Mouse (Mus musculus): ENCODE data around the gene Arl14.

Arl14 gene

DNA sequence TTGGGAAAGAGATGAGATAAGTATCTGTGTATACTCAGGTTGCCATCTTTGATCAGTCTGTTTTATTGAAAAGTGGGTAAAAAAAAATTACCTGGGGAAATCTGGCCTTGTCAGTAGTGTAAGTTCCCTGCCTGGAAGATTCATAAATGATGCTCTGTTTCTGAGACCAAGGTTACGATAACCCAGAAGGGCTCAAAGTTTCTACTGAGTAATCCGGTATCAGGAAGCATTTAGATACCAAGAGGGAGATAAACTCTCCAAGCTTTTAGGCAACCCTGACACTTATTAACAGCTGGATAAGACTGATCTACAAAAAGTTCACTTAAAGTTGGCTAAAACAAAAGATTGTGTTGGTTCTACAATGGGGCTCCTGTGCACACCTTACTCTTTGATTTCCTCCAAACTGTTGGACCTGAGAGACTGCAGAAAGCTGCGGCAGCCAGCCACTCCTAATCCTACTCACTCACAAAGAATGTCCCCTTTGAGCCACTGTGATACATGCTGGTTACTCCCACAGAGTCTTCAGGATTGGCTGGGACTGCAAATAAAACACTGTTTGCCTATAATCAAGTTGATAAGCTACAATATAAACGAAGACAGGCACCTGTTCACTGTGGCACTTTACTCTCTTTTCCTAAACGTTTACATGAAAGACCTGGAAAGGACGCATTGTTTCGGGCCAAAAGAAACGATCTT lies at the start of gene Arl14:
TSS of gene Arl14 (plus strand) at position 614 of the 696 bp plus-strand sequence.
- DNase-seq (ENCODE audit: low read depth, low spot score) = no peak

DNA sequence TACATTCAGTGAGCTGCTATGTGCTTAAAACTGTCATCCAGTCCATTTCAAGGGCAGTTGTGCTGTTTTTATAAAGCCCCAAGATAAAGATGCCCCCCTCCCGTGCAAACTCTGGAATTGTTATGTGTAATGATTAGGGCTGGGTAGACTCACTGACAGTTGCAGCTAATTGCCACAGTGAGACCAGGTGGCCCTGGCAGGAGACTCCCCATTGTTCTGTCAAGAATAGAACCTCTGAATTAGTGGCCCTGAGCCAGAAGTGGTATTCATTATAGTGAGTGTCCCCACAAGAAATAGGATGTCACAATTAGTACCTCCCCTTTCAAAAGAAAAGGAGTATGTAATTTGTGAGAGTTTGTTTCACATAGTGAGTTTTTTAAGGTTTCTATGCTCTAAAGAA lies 47.0 kb upstream of the Arl14 start:
- no peak for DNase-seq (ENCODE audit: low read depth, low spot score)

DNA sequence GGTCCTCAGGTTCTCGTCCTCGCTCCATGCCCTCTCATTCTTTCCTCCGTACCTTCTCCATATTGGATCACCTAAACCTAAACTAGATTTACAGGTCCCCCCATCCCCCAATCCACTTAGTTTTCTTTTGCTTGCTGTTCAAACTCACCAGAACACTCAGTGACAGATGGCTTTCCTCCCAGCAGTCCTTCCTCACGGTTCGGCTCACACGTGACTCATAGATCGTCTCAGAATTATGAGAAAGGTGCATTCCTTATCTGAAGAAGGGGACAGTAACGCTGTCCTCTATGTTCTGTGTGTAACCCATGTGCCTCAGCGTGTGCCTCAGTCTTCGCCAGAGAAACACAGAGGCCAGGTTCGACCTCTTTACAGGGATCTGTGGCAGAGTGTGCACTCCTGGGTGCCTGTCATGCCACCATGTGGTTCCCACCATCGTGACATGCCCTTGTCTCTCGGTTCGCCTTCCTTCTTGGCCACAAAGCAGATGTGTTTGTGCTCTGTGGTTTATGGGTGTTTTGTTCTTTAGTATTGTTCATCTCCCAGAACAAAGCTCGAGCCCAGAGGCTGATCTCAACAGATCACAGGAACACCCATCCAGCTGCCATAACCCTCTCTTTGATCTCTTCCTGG lies 44.9 kb upstream of the Arl14 start:
- peak; percentile 32 for DNase-seq (ENCODE audit: low read depth, low spot score)

DNA sequence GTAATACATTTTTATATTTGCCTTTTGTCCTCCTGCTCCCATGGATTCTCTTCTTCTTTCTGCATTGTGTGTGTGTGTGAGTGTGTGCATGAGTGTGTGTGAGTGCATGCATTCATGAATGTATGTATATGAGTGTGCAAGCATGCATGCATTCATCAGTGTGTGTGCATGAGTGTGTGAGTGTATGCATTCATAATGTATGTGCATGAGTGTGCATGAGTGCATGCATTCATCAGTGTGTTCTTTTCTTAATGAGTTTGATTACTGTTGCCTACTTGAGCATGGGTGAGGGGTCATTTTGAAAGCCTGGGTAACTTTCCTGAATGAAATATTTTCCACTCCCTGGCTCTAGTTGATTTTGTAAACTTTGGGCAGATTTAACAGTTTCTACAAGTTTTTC lies 44.3 kb upstream of the Arl14 start:
- no peak for DNase-seq (ENCODE audit: low read depth, low spot score)

DNA sequence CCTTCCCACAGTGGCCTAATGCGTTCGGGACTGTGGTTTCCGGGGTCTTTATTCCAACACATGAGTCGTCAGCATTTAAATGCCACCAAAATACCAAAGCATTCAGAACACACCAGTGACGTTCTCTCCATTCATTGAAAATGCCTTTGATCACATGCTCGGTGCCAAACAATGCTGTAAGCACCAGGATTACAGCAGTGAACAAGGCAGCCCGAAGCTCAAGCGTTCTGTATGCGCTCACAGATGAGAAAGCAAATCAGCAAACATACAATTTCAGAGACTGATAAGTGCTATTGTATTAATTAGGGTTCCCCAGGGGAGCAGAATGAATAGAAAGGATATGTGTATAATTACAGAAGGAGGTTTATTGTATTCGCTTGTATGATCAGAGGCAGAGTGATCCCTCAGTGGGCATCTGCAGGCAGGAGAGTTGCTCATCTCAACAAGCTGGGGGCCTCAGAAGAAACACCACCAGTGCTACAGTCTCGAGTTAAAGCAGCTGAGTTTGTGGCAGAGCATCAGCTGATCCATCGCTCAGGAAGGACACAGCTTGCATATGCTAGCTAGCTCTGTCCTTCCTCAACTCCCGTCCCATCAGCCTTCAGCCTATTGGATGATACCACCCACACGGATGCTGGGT lies 43.7 kb upstream of the Arl14 start:
- DNase-seq (ENCODE audit: low read depth, low spot score) = no peak

DNA sequence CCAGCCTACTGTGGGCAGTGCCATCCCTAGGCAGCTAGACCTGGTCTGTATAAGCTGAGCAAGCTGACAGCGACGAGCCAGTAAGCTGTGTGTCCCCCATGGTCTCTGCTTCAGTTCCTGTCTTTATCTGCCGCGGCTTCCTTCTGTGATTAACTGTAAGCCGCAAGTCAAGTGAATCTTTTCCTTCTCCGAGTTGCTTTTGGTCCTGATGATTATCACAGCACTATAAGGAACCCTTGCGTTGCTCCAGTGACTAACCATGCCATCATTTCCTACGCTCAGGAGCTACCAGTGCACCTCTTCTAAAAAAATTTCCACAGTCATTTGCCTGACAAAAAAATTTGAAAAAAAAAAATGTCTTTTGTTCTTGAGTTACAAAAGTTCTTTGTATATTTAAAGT lies 40.7 kb upstream of the Arl14 start:
- DNase-seq (ENCODE audit: low read depth, low spot score) = no peak

DNA sequence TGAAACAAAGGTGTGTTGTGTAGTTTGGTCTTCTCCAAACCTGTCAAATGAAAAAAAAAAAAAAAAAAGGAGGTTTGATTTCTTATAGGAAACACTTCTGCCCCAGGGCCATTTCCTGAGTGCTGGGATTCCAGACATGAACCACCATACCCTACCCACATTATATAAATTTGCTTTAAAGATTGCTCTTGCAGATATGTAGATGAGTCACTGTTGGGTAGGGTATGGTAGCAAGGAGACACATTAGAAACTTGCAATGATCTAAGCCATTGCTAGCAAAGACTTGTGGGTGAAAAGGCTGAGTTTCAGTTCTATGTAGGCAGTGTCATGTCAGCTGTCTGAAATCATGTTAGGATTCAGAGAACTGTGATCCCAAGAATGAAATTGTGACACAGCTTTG lies 40.0 kb upstream of the Arl14 start:
- no peak for DNase-seq (ENCODE audit: low read depth, low spot score)

DNA sequence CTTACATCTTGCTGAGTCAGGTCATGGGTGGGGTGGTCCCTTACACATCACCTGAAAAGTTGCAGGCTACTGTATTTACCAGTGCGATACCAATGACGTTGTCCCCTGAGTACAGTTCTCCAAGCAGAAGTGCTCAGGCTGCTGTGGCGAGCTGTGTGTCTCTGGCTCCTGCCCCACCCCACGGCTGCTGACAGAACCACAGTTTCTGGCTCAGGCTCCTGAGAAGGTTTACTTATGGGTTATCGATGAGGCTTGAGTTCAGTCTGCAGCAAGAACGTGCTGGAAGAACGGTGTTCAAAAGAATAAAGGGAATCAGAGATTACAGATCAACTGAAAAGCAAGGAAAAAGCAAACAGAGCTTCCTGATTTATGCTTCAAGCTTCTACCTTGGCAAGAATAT lies 37.0 kb upstream of the Arl14 start:
- DNase-seq (ENCODE audit: low read depth, low spot score) = no peak

DNA sequence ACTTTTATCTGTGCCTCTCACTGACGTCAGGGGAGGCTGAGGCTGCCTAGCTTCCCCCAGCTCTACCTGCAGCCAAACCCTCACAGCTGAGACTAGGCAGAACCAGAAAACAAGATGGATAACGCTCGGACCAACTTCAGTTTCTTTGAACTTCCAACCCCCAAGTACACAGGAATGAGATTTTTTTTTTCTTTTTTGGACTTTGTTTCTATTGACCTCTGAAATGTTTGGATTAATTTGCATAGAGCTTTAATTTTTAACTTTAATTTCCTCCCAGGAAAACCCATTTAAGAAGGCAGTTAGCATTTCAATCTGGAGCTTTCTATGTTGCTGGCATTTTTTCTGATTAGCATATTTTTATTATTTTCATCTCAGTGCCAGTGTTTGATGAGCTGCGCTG lies 36.2 kb upstream of the Arl14 start:
- DNase-seq (ENCODE audit: low read depth, low spot score) = no peak

DNA sequence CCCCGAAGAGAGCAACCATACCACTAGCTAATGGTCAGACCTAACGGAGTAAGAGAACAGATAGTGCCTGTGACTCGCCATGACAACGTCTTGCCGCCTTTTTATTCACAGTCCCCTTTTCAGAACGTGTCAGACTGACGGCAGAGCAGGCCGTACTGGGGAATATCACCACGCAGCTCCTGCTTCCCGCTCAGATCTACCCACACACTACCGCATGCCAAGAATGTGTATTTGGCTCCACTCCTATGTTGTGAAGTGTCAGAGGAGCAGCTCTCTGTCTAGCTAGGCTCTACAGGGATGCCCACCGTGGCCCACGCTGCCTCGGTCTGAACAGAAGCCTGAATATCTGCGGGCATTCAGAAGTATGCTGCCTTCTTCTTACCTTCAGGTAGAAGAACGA lies 35.6 kb upstream of the Arl14 start:
- DNase-seq (ENCODE audit: low read depth, low spot score) = no peak

DNA sequence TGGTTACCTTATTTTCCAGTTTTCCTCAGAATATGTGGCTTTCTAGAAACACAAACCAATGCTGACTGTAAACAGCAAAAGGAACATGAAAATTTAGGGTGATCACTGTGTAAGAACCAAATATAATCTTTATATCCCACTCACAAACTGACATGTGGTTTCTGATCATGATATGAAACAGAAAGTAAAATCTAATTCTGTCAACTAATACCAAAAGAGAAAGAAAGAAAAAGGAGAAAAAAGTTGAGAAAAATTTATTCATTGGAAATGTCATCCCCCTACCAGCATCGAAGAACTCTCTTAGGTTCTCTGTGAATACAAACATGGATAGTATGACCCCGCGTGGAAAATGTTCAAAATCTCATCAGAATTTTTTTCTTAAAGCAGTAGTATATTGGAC lies 29.2 kb upstream of the Arl14 start:
- no peak for DNase-seq (ENCODE audit: low read depth, low spot score)

DNA sequence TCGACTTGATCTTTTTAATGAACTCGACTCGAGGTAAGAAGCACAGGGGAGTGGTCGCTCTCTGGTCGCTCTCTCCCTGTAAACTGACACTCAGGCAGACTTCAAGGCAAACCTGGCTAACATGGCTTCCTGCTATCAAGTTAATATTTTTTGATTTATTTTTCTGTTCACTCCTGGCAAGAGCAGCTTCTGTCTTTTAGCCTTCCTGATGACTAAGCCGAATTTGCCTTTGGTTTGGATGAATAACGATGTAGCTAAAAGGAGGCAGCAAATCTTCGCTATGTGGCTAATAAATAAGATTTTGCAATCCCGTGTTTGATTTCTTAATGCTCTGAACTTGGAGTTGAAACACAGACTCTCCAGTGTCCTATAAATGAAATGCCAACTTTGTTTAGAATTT lies 27.7 kb upstream of the Arl14 start:
- no peak for DNase-seq (ENCODE audit: low read depth, low spot score)

DNA sequence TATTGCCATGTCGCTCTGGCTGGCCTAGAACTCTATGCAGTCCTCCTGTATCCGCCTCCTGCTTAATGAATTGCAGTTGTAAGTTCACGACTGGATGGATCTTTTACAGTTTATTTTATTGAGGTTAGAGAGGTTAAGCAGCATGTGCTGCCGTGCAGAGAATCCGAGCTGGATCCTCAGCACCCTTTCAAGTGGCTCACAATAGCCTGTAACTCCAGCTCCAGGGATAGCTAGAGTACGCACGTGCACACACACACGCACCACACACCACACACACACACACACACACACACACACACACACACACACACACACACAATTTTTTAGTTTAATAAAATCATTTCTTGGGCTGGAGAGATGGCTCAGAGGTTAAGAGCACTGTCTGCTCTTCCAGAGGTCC lies 27.0 kb upstream of the Arl14 start:
- DNase-seq (ENCODE audit: low read depth, low spot score) = no peak

DNA sequence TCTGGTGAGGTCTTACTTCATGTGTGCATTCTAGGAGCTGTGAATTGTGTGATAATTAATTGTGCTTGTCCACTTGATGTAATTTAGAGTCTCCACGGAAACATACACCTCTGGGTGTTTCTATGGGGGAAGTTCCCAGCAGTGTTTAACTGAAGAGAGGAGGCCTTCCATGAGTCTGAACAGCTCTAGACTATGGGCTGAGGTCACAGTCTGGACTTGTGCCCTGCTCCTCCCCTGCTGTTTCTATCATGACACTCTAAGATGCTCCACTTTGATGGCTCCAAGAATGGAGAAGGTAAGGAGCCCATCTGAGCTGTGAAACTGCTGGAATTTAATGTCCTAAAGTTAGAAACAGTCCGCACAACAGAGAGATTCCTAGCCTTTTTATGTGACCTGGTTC lies 24.1 kb upstream of the Arl14 start:
- DNase-seq (ENCODE audit: low read depth, low spot score) = no peak

DNA sequence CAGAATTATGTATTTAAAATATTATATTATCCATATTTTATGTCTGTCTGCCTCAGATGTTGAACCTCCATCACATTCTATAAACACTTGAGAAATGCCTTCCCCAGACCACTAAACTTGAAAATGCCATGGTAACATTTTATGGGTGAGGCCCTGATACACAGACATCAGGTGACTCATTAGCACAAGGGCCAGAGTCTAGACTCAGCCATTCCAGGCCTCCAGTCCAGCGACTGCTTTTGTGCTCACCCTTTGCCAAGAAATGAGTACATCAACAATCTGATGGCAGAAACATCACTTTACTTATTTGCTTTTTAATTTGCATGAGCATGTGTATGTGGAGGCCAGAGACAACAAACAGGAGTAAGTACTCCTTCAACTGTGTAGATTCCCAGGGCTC lies 22.0 kb upstream of the Arl14 start:
- no peak for DNase-seq (ENCODE audit: low read depth, low spot score)

DNA sequence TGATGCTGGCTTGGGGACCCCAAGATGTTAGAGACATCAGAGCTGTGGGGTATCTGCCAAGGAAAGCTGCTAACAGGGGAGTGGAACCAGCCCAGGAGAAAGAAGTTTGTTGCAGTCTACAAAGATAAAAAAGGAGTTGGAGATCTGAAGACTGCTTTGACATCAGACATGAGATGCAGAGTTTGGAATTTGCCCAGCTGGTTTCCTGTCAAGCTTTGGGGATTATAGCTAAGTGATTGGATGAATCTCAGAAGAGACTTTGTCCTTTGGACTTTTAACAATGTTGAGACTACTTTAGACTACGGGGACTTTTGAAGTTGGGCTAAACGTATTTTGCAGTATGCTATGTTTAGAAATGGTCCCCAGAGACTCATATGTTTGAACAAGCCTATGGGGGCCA lies 21.0 kb upstream of the Arl14 start:
- DNase-seq (ENCODE audit: low read depth, low spot score) = no peak

DNA sequence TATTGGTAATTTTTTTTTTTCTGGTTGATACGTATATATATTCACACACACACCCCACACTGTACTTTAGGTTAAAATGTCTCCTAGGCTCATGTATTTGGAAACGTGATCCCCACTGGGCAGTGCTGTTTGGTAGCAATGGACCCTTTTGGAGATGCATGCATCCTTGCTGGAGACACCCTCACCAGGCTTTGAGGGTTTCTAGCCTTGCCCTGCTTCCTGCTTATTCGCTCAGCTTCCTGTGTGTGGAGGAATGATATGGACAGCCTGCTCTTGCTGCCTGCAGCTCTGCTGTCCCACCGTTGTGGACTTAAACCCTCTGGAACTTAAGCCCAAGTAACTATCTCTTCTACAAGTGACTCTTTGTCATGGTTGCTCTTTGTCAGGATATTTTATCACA lies 19.3 kb upstream of the Arl14 start:
- no peak for DNase-seq (ENCODE audit: low read depth, low spot score)

DNA sequence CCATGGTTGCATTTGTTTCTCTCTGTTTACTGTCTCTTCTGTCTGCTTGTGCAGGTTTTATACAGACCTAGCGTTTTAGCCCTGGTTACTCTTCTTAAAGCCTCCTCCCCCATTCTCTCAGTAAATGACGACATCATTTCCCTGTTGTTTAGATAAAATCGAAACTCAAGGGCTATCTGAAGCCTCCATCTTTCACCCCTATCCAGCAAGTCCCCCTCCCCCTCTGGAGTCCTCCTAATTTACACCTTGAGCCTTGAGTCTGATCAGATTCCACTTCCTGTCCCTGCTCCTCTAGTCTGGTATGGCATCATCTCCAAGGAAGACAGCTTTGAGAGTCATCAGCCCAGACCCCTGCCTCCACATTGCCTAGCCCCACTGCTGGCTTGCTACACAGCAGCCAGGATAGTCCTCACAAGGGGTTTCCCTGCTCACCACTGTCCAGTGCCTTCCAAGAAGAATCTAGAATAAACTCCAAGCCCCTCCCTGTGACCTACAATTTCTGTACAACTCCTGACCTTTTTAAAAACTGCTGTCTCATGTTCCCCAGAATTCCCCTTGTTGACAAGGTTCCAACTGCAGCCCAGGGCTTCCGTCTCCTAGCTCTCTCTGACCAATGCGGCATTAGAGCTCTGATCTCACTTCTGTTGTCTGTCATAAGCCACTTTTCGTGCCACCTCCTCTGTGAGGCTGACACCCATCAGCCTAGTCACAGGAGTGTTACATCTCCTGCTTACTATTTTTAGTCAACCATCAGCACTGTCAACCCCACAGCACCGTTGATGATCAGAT lies 16.8 kb upstream of the Arl14 start:
- DNase-seq (ENCODE audit: low read depth, low spot score) = peak; percentile 9

DNA sequence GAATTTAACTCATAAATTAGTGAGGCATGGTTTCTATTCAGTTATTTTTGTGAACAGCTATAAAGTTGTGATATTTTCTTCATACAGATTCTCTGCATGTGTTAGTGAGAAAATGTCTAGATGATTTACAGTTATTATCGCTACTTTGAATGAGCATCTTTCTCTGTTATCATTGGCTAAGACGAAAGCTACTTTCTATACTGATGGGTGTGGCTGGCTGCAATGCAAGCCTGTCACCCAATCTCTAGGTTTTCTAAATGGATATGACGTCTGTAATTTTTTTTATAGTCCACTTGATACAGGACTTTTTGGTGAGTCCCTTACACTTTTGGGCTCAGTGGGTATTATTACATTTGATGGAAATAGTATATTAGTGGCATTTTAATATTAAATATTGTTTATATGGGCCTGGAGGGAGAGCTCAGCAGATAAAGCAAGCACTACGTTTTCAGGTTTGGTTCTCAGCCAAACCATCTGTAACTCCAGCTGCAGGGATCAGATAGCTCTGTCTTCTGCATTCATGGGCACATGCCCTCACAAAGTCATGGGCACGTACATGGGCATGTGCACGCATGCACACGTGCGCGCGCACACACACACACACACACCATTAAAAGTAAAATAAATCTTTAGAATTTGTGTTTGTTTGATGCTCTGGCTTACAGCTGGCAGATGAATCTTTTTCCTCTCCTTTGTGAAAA lies 15.9 kb upstream of the Arl14 start:
- DNase-seq (ENCODE audit: low read depth, low spot score) = no peak

DNA sequence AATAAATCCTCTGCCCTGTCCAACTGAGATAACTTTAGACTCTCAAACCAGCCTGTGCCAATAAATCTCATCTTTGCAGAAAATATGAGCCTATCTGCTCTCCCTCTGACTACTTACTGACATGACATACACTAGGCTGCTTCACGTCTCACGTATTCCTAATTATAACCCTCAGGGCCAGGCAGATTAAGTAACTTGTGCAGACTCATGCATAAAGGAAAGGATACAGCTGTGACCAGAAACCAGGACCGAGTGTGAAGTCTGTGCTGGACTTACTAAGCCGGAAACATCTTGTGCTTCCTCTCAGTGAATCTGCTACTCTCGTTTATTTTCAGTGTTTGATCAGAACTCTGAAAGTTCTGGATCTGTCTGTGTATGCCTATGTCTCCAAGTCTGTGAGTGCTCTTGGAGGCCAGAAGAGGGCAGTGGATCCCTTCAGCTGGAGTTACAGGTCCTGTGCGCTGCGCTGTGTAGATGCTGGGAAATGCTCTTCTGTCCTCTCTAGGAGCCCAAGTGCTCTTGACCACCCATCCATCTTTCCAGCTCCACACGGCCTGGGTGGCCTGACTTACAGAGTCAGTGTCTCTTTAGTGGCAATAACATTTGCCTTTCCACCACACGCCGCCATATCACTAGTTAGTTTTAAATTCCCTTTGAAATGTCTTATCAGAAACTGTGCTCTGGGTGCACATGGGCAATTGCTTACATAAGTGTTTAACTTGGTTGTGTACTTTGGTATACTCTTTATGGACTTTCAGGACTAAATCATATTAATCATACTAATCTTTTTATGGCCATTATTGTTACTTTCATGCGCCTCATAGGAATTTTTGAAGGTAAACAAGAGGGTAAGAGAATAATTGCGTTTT lies 13.5 kb upstream of the Arl14 start:
- peak; percentile 75 for DNase-seq (ENCODE audit: low read depth, low spot score)

DNA sequence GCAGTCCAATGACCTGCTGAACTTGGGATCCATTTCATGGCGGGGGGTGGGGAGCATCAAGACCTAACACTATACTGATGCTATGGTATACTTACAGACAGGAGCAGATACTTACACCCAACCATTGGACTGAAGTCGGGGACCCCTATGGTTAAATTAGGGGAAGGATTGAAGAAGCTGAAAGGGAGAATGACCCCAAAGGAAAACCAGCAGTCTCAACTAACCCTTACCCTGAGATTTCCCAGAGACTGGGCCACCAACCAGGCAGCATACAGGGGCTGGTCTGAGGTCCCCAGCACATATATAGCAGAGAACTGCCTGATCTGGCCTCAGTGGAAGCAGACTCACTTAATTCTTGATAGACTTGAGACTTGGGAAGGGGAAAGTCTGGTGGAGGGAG lies 10.0 kb upstream of the Arl14 start:
- DNase-seq (ENCODE audit: low read depth, low spot score) = no peak

Data from ZHBTc4 (cell line).